Mouse (Mus musculus) liver, adult 2 months (tissue): ENCODE results near the gene Kif3b.
"Not testable (repeated sequence)": the region's sequence is repeated elsewhere in the genome, so short reads cannot be mapped to it uniquely, and the experiment has no call there.

ENCODE experiments used
- CTCF ChIP-seq: fragments of 200-500 bp; IDR thresholded peaks from 2 replicates; pipeline ENCODE4 v1.5.1; 2011; ENCODE audit warnings: low read depth, low read length, control low read depth
- POLR2A ChIP-seq: fragments of 200-500 bp; IDR thresholded peaks from 2 replicates; pipeline ENCODE4 v1.6.1; 2011; ENCODE audit warnings: low read length, control low read depth; ENCODE audit not compliant: insufficient read depth; ENCODE audit errors: extremely low read depth

DNA sequence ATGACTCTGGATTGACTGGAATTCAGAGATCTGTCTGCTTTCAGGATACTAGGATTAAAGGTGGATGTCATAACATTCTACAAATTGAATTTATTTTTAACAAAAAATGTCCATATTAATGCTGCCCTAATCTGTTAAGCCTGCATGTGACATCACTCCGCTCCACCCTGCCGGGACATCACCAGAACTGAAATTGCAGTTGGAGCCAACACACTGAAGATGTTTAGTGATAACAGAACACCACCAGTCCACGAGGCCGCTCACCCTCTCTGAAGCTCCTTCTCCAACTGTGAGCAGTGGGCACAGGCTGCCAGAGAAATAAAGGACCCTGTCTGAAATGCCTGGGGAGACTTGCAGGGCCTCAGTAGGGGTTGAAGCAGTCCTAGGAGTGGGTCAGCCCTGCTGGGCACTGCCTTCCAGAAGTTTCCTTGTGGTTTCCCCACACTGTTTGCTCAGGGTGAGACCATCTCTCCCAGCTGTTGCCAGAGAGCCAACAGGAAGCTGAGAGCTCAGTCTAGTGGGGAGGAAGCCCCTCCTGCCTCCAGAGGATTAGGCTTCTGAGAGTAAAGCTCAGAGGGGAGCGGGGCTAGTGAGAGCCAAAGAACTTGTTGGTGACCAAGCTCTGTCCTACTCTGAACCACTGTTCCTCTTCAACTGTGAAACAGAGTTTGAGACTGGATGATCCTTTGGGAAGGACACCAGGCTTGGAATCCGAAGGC is 16.9 kb upstream of the Kif3b start:
- not testable (repeated sequence) for TF ChIP-seq CTCF, POLR2A
